Mouse (Mus musculus) midbrain, embryonic 10.5 days (tissue): ENCODE results near the gene Syne4. TPM values are rescaled to one million over a fixed set of nuclear protein-coding genes. Genes with fewer than 3 reads are reported as not detected.
A peak's percentile ranks its signal among the peaks of the same experiment; 100 is the strongest.

Source experiments
- DNase-seq: peaks from one replicate; pipeline ENCODE4 v3.0.0-alpha.2; 2017; ENCODE audit warnings: low spot score
- H3K27ac ChIP-seq: fragments of 300-500 bp; sonication (generic); replicated peaks from 2 replicates; pipeline ENCODE4 v1.5.1; 2016; ENCODE audit warnings: mild to moderate bottlenecking
- H3K27me3 ChIP-seq: fragments of 300-500 bp; sonication (generic); 2 replicates; pipeline ENCODE4 v1.6.1; 2016; ENCODE audit warnings: low read depth, mild to moderate bottlenecking; ENCODE audit not compliant: poor library complexity, severe bottlenecking
- H3K36me3 ChIP-seq: fragments of 300-500 bp; sonication (generic); 2 replicates; pipeline ENCODE4 v1.6.1; 2016; ENCODE audit warnings: mild to moderate bottlenecking, moderate library complexity
- H3K4me1 ChIP-seq: fragments of 300-500 bp; sonication (generic); 2 replicates; pipeline ENCODE4 v1.6.1; 2016
- H3K4me3 ChIP-seq: fragments of 300-500 bp; sonication (generic); 2 replicates; pipeline ENCODE4 v1.5.1; 2016; ENCODE audit warnings: mild to moderate bottlenecking, moderate library complexity
- H3K9me3 ChIP-seq: fragments of 300-500 bp; sonication (generic); replicated peaks from 2 replicates; pipeline ENCODE4 v1.6.1; 2016; ENCODE audit warnings: mild to moderate bottlenecking
- WGBS: fragments of 180-500 bp; shearing (Covaris S2); methylation state at CpG from one replicate; pipeline ENCODE4 v1.1.7; 2016; 5-methylcytosine and 5-hydroxymethylcytosine counted together
- polyA plus RNA-seq: library from polyadenylated mRNA; unstranded; fragments of >200 nt; fragmentation: Nextera tagmentation; extraction: Ambion mirVana; gene quantifications from 2 replicates; pipeline ENCODE4 v1.2.1, GENCODE M21; 2016

The Syne4 gene
- polyA plus RNA-seq, 1 experiment from 2014 or later: 14.8 TPM

- 77% methylated on average over 5 of the region's 5 CpGs for WGBS
Observed at GRCm38 (mm10) chr7:30339432-30340109, 25.0 kb downstream of the Syne4 start.

GRCm38 (mm10) chr7:30346635-30347379 is 32.2 kb downstream of the Syne4 start:
- Histone ChIP-seq H3K4me3 (no peak overlapping the region), H3K4me1 (peaks cover 5% of the 10 kb centered on the region), H3K27ac (no peak overlapping the region), H3K27me3 (peaks cover 33% of the 10 kb centered on the region), H3K9me3 (no peaks in the 10 kb centered on the region), H3K36me3 (no peaks in the 10 kb centered on the region)
- 29% methylated on average over 21 of the region's 21 CpGs for WGBS
- DNase-seq: peak; percentile 70

More at GRCm38 (mm10) chr7:30339432-30340109, 25.0 kb downstream of the Syne4 start:
- Histone ChIP-seq H3K9me3 (no peaks in the 10 kb centered on the region), H3K4me3 (no peak overlapping the region), H3K36me3 (no peaks in the 10 kb centered on the region), H3K27ac (no peak overlapping the region), H3K27me3 (peaks cover 15% of the 10 kb centered on the region), H3K4me1 (no peaks in the 10 kb centered on the region)
- DNase-seq: no peak

GRCm38 (mm10) chr7:30347828-30348227 is 33.2 kb downstream of the Syne4 start:
- Histone ChIP-seq H3K27ac (no peak overlapping the region), H3K36me3 (no peaks in the 10 kb centered on the region), H3K4me3 (peak overlapping the region; percentile 18; the same call in 1 of the 2 replicates), H3K4me1 (peaks cover 5% of the 10 kb centered on the region), H3K27me3 (peaks cover 33% of the 10 kb centered on the region), H3K9me3 (no peaks in the 10 kb centered on the region)
- peak; percentile 68 for DNase-seq
- 2% methylated on average over 30 of the region's 30 CpGs for WGBS

GRCm38 (mm10) chr7:30353279-30353822 is 38.7 kb downstream of the Syne4 start:
- 24% methylated on average over 6 of the region's 6 CpGs for WGBS
- H3K4me3 ChIP-seq: no peak overlapping the region
- H3K4me1 ChIP-seq: peaks cover 26% of the 10 kb centered on the region
- no peak overlapping the region for H3K27ac ChIP-seq
- H3K9me3 ChIP-seq: no peaks in the 10 kb centered on the region
- peaks cover 24% of the 10 kb centered on the region for H3K36me3 ChIP-seq
- peak; percentile 66 for DNase-seq
- H3K27me3 ChIP-seq: peaks cover 14% of the 10 kb centered on the region

- Histone ChIP-seq H3K4me3 (no peak overlapping the region), H3K27me3 (peaks cover 7% of the 10 kb centered on the region), H3K4me1 (peaks cover 32% of the 10 kb centered on the region), H3K27ac (no peak overlapping the region), H3K9me3 (no peaks in the 10 kb centered on the region), H3K36me3 (peaks cover 27% of the 10 kb centered on the region)
- 78% methylated on average over 4 of the region's 4 CpGs for WGBS
- DNase-seq: no peak
Observed at GRCm38 (mm10) chr7:30354059-30354458, 39.5 kb downstream of the Syne4 start.

GRCm38 (mm10) chr7:30358378-30359186 is 44.0 kb downstream of the Syne4 start:
- no peak overlapping the region for H3K4me3 ChIP-seq
- no peak for DNase-seq
- no peaks in the 10 kb centered on the region; the same call in 1 of the 2 replicates for H3K9me3 ChIP-seq
- peaks cover 3% of the 10 kb centered on the region for H3K27me3 ChIP-seq
- no peak overlapping the region for H3K27ac ChIP-seq
- peaks cover 71% of the 10 kb centered on the region for H3K4me1 ChIP-seq
- peaks cover 47% of the 10 kb centered on the region for H3K36me3 ChIP-seq
- 79% methylated on average over 7 of the region's 7 CpGs for WGBS

- Histone ChIP-seq H3K27me3 (peaks cover 11% of the 10 kb centered on the region), H3K4me3 (no peak overlapping the region), H3K27ac (no peak overlapping the region), H3K9me3 (no peaks in the 10 kb centered on the region; the same call in 1 of the 2 replicates), H3K36me3 (peaks cover 47% of the 10 kb centered on the region), H3K4me1 (peaks cover 64% of the 10 kb centered on the region)
- no peak for DNase-seq
- 90% methylated on average over 31 of the region's 31 CpGs for WGBS
Observed at GRCm38 (mm10) chr7:30359276-30359865, 44.8 kb downstream of the Syne4 start.

GRCm38 (mm10) chr7:30360028-30360427 is 45.4 kb downstream of the Syne4 start:
- no peak for DNase-seq

GRCm38 (mm10) chr7:30362652-30363343 is 48.2 kb downstream of the Syne4 start, which contains the start of gene Lrfn3:
Lrfn3 (minus strand) TSS chr7:30362772.
- Histone ChIP-seq H3K4me1 (peaks cover 55% of the 10 kb centered on the region), H3K4me3 (peak within 1 kb of the TSS; percentile 84), H3K27ac (peak within 1 kb of the TSS; percentile 91), H3K36me3 (peaks cover 27% of the 10 kb centered on the region), H3K27me3 (peaks cover 25% of the 10 kb centered on the region), H3K9me3 (no peaks in the 10 kb centered on the region; the same call in 1 of the 2 replicates)
- DNase-seq: peak; percentile 75
- 2% methylated on average over 51 of the region's 55 CpGs for WGBS

More at GRCm38 (mm10) chr7:30360028-30360427, 45.4 kb downstream of the Syne4 start:
- Histone ChIP-seq H3K27me3 (peaks cover 17% of the 10 kb centered on the region), H3K27ac (no peak overlapping the region), H3K9me3 (no peaks in the 10 kb centered on the region; the same call in 1 of the 2 replicates), H3K36me3 (peaks cover 40% of the 10 kb centered on the region), H3K4me3 (no peak overlapping the region), H3K4me1 (peaks cover 59% of the 10 kb centered on the region)
- 94% methylated on average over 17 of the region's 17 CpGs for WGBS

- peaks cover 50% of the 10 kb centered on the region for H3K4me1 ChIP-seq
- peak overlapping the region; percentile 91 for H3K27ac ChIP-seq
- no peak for DNase-seq
- H3K9me3 ChIP-seq: no peaks in the 10 kb centered on the region; the same call in 1 of the 2 replicates
- WGBS: 70% methylated on average over 6 of the region's 6 CpGs
- H3K36me3 ChIP-seq: peaks cover 23% of the 10 kb centered on the region
- H3K27me3 ChIP-seq: peaks cover 25% of the 10 kb centered on the region
- H3K4me3 ChIP-seq: peak overlapping the region; percentile 84
Observed at GRCm38 (mm10) chr7:30363344-30363738, 48.7 kb downstream of the Syne4 start.

GRCm38 (mm10) chr7:30367466-30367865 is 52.9 kb downstream of the Syne4 start:
- peaks cover 12% of the 10 kb centered on the region for H3K4me1 ChIP-seq
- no peak overlapping the region for H3K4me3 ChIP-seq
- 74% methylated on average over 2 of the region's 2 CpGs for WGBS
- DNase-seq: no peak
- no peak overlapping the region for H3K27ac ChIP-seq
- H3K36me3 ChIP-seq: no peaks in the 10 kb centered on the region
- H3K9me3 ChIP-seq: no peaks in the 10 kb centered on the region
- H3K27me3 ChIP-seq: peaks cover 25% of the 10 kb centered on the region
